Mouse (Mus musculus) adrenal gland, postnatal 14 days (tissue): ENCODE measurements around the gene Ntrk2. TPM values are rescaled to one million over a fixed set of nuclear protein-coding genes. Genes with fewer than 3 reads are reported as not detected.
A peak's percentile ranks its signal among the peaks of the same experiment; 100 is the strongest.

Source experiments
- DNase-seq: peaks from one replicate; pipeline ENCODE4 v3.0.0; 2021; ENCODE audit warnings: mixed read lengths
- total RNA-seq: library from RNA; stranded (reverse); gene quantifications from 2 replicates; pipeline ENCODE4 v1.2.3, GENCODE M21; 2021

Ntrk2 gene
- total RNA-seq, 1 experiment from 2014 or later = 29.3 TPM

- DNase-seq = no peak
These were observed 310.9 kb downstream of the Ntrk2 start for GRCm38 (mm10) chr13:59117233-59117632.

DNA sequence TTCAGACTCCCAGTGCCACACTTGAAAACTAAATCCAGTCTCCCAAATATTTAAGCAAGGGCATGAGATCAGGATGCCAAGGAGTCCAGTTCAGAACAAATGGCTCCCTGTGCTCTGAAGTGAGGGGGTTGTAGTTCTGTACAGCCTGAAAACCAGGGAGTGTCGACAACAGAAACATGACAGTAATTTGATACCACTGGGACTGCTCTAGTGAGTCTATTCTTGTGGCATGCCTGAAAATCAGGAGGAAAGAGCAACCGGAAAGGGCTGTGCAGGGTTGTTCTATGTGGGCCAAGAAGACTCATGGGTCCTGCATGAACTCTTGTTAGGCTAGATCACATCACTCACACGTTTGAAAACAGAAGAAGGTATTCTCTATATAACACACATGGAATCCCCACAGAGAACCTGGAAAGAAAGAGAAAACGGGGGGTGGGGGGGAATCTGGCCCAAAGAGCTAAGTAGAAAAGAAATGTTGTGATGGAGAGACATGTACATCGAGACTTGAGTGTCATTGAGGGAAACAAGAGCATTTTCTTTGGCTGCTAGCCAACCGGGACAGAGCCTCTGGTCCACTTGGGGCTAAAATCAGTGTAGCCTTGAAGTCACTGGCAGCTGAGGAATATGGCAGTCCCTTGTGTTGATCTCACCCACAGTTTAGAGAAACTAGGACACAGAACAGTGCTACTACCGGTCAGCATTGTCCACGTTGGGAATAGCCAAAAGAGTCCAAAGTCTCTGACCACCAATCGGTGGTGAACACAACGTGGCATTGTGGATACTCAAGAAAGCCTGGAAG, 313.4 kb downstream of the Ntrk2 start:
- no peak for DNase-seq

- no peak for DNase-seq
These were observed 336.9 kb downstream of the Ntrk2 start for GRCm38 (mm10) chr13:59143141-59143744.

GRCm38 (mm10) chr13:59144321-59144856, 338.0 kb downstream of the Ntrk2 start:
- DNase-seq = peak; percentile 8

DNA sequence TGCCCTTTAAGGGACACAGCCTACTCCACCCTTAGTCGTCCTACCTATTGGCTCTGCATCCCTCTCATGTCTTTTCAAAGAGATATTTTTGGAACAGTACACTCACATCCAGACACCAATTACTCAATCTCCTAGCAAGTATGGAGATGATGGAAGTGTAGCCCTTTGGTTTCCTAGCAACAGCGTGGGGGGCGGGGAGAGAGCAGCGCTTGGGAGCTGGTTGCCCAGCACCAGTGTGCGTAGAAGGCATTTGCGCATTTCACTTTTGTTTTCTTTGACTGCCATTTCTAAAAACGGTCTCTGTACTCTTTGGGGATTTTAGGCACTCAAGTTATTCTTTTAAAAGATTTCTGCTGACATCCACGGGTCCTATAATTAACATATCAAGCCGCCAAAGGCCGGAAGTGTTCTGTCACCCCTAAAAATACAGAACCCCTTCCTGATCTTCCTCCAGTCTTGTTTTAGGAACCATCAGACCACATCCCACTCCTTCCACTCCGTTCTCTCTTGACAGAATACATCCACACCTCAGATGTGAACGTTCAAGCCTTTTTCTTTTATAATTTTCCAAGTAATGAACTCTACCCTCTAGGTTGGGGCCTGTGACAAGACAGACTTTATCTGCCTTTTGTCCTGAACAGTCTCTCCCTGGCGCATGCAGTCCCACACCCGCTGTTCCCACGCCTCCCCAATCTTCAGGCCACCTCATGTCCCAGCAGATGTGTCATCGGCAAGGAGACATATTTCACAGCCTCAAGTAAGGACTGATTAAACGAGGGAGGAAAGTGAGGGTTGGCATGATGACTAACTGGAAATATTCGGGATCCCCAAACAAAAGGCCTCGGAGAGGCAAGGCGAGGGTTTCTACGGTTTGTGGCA, 339.5 kb downstream of the Ntrk2 start:
- DNase-seq = peak; percentile 80

- DNase-seq = no peak
These were observed 340.2 kb downstream of the Ntrk2 start for GRCm38 (mm10) chr13:59146616-59147015.

GRCm38 (mm10) chr13:59147976-59148375, 341.6 kb downstream of the Ntrk2 start:
- no peak for DNase-seq

DNA sequence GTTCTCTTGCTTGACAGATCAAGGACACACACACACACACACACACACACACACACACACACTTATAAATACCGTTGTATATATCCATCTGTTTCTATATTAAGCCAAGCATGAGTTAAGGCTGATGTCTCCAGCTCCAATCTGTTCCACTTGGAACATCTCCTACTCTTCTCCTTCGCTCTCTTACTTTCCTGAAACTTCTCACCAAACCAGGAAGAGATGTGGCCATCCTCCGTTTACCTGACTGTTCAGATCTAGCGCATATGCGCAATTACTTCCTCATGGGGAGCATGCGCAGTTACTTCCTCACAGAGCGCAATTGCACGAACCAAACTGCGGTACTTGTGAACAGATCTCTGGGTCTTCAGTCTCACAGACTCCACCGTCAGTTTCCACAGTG, 342.4 kb downstream of the Ntrk2 start:
- DNase-seq = no peak

GRCm38 (mm10) chr13:59164015-59164414, 357.6 kb downstream of the Ntrk2 start:
- DNase-seq = no peak

GRCm38 (mm10) chr13:59173840-59174239, 367.5 kb downstream of the Ntrk2 start:
- DNase-seq = no peak

GRCm38 (mm10) chr13:59176021-59176420, 369.7 kb downstream of the Ntrk2 start:
- no peak for DNase-seq

DNA sequence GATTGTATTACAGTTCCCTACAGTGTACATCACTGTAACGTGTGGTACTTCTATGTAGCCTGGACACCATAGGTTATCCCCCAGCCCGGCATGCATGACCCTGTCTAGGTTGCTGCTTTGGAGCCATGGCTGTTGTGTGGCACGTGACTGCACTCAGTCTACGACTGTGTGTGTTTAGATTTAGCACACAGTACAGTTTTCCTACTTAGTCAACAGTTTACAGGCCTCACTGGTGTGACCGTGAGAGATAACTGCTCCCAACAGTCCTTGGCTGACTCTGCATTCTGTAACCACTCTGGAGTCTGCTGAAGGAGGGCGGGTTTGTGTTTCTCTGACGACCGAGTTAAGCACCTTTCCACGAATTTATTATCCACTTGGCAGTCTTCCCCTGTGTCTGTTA, 370.1 kb downstream of the Ntrk2 start:
- DNase-seq = no peak

DNA sequence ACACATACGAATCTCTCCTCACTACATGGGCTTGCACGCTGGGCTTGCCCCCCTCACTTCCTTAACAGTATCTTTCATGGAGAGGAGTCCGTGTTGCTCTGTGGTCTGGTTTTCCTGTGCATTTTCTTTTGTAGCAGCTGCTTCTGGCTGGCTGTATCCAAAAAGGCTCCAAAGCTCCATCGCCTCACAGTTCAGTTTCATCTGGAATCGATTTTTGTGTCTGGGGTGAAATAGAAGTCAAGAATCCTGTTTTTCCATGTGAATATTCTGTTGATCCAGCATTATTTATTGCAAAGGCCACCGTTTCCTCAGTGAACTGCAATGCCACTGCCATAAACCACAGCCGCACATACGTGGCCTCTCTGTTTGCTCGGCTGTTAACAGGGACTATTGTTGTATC, 370.6 kb downstream of the Ntrk2 start:
- no peak for DNase-seq

GRCm38 (mm10) chr13:59179986-59180385, 373.6 kb downstream of the Ntrk2 start:
- no peak for DNase-seq

- DNase-seq = no peak
These were observed 374.4 kb downstream of the Ntrk2 start for GRCm38 (mm10) chr13:59180781-59181180.

DNA sequence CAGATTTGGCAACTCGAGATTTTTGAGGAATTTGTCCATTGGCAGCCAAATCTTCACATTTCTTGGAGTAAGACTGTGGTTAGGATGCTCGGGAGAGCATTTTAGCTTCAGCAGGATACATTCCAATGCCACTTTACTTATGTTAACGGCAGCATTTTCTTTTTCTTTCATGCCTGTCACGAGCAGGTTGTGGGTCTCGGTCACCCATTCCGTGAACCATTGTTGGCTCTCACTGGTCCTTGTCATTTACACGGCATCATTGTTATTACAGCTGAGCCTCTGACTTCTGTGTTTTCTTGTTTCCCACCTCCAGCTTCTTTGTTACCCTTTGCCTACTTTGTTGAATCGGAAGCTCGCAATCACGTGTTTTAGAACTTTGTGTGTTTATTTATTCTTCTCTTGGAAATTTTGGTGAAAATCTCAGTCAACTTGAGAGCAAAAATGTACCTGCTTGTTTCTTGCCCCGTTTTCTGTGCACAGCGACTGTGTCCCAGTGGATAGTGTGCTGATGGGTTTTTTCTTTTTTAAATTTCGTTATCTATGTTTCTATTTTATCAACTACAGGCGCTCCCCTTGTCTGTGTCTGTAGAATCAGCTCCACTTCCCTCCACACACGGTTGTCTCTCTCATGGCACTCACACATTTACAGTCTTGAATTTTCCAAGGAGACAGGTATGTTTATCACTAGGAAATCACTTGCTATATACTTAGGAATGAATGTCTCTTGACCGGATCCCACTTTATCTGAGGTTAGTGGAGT, 375.0 kb downstream of the Ntrk2 start:
- no peak for DNase-seq

- peak; percentile 14 for DNase-seq
These were observed 376.3 kb downstream of the Ntrk2 start for GRCm38 (mm10) chr13:59182630-59183029.
